Mouse (Mus musculus): ENCODE measurements at regions not wholly inside any gene's neighbourhood (a gene's known extent, or its start where the extent isn't known, plus 50 kb on each side); places are given as distances from the start of the nearest gene placed in this dataset.

GRCm38 (mm10) chr10:37243136-37243535, 104.4 kb upstream of the Marcks start:
- Histone ChIP-seq H3K27me3 (replicated peaks) (no peaks in the 10 kb centered on the region), H3K4me3 (replicated peaks) (no peak overlapping the region), H3K36me3 (no peaks in the 10 kb centered on the region), H3K4me2 (no peak overlapping the region), H3K9me3 (replicated peaks) (no peaks in the 10 kb centered on the region), H3K9ac (replicated peaks) (no peak overlapping the region), H3K27ac (replicated peaks) (no peak overlapping the region), H3K4me1 (no peaks in the 10 kb centered on the region)
- WGBS = 85% methylated on average over 2 of the region's 2 CpGs
- no peak for ATAC-seq (ENCODE audit: low FRiP score)

GRCm38 (mm10) chr10:37241821-37242263, 103.1 kb upstream of the Marcks start:
- Histone ChIP-seq H3K27me3 (replicated peaks) (no peaks in the 10 kb centered on the region), H3K27ac (replicated peaks) (no peak overlapping the region), H3K4me1 (no peaks in the 10 kb centered on the region), H3K4me3 (replicated peaks) (no peak overlapping the region), H3K36me3 (no peaks in the 10 kb centered on the region), H3K4me2 (no peak overlapping the region), H3K9ac (replicated peaks) (no peak overlapping the region), H3K9me3 (replicated peaks) (no peaks in the 10 kb centered on the region)
- no peak for ATAC-seq (ENCODE audit: low FRiP score)
- WGBS = 72% methylated on average over 4 of the region's 4 CpGs

GRCm38 (mm10) chr10:37240634-37241033, 101.9 kb upstream of the Marcks start:
- Histone ChIP-seq H3K9me3 (replicated peaks) (no peaks in the 10 kb centered on the region), H3K4me1 (no peaks in the 10 kb centered on the region), H3K36me3 (no peaks in the 10 kb centered on the region), H3K27ac (replicated peaks) (no peak overlapping the region), H3K27me3 (replicated peaks) (no peaks in the 10 kb centered on the region), H3K4me2 (no peak overlapping the region), H3K9ac (replicated peaks) (no peak overlapping the region), H3K4me3 (replicated peaks) (no peak overlapping the region)
- WGBS = 73% methylated on average over 4 of the region's 4 CpGs
- ATAC-seq (ENCODE audit: low FRiP score) = no peak

DNA sequence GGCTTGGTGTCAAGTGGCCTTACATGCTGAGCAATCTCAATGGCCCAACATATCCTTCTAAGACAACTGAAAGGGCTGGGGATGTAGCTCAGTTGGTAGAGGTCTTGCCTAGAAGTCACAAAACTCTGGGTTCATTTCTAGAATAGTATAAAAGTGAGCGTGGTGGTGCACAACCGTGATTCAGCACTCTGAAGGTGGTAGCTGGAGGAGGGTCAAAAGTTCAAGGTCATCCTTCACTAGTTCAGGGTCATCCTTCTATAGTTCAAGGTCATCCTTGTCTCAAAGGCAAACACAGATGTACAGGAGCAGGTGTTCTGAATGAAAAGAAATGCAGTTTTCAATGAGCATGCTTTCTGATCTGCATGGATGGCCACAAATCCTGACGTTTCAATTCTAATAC, 101.5 kb upstream of the Marcks start:
- H3K9ac ChIP-seq (replicated peaks) = no peak overlapping the region
- H3K4me3 ChIP-seq (replicated peaks) = no peak overlapping the region
- H3K9me3 ChIP-seq (replicated peaks) = no peaks in the 10 kb centered on the region
- H3K27me3 ChIP-seq (replicated peaks) = no peaks in the 10 kb centered on the region
- ATAC-seq (ENCODE audit: low FRiP score) = no peak
- H3K27ac ChIP-seq (replicated peaks) = no peak overlapping the region
- H3K4me2 ChIP-seq = no peak overlapping the region
- no peaks in the 10 kb centered on the region for H3K36me3 ChIP-seq
- H3K4me1 ChIP-seq = no peaks in the 10 kb centered on the region
- 75% methylated on average over 3 of the region's 3 CpGs for WGBS

DNA sequence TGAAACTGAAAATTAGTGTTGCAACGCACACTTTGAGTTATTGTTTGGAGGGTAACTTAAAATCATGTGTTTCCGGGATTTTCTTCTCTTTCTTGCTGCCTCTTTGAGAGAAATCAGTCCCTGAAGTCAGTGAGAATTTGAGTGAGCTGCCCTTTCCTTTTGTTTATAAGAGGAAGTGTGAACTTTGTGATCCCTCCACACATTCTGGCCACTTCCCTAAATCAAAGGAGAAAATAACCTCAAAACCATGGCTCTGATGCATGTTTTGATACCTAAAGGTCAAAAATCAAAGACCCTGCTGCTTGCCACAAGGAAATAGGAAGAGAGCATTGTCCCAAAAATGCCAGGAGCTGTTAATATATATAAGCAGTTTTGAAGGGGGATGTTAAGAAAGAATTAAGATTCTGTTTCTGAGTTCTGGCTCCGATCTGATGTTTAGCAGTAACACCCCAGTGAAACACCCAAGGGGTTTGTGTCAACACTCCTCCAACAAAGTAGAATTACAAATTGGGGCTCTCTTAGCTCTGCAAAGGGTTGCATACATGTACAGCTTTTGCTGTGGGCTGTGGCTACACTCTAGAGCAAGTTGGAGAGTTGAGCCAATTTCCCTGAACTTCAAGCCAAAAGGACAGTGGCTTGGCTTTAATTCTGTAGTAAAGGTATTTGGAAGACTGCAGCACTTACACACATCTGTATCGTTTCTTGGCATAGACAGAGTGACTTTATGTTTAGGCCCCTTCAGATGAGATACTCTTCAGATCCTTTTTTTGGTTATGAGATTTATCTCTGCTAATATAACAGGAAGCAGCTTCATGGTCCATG, 97.5 kb upstream of the Marcks start:
- Histone ChIP-seq H3K9me3 (replicated peaks) (no peaks in the 10 kb centered on the region), H3K4me2 (no peak overlapping the region), H3K36me3 (no peaks in the 10 kb centered on the region), H3K27ac (replicated peaks) (no peak overlapping the region), H3K27me3 (replicated peaks) (no peaks in the 10 kb centered on the region), H3K4me3 (replicated peaks) (no peak overlapping the region), H3K9ac (replicated peaks) (no peak overlapping the region), H3K4me1 (peaks cover 6% of the 10 kb centered on the region)
- ATAC-seq (ENCODE audit: low FRiP score) = no peak
- 81% methylated on average over 4 of the region's 4 CpGs for WGBS

- 15% methylated on average over 9 of the region's 12 CpGs for WGBS
- Histone ChIP-seq H3K27ac (replicated peaks) (0 out of 2 replicates have a peak overlapping the region, but pooled peaks have one; percentile 33), H3K9ac (replicated peaks) (no peak overlapping the region), H3K4me2 (peak overlapping the region; percentile 49), H3K9me3 (replicated peaks) (no peaks in the 10 kb centered on the region), H3K4me3 (replicated peaks) (0 out of 2 replicates have a peak overlapping the region, but pooled peaks have one; percentile 13), H3K36me3 (no peaks in the 10 kb centered on the region), H3K4me1 (peaks cover 6% of the 10 kb centered on the region), H3K27me3 (replicated peaks) (no peaks in the 10 kb centered on the region)
- ATAC-seq (ENCODE audit: low FRiP score) = peak; percentile 75; the same call in 1 of the 2 replicates
Measured at GRCm38 (mm10) chr10:37231936-37232556, 93.3 kb upstream of the Marcks start.

DNA sequence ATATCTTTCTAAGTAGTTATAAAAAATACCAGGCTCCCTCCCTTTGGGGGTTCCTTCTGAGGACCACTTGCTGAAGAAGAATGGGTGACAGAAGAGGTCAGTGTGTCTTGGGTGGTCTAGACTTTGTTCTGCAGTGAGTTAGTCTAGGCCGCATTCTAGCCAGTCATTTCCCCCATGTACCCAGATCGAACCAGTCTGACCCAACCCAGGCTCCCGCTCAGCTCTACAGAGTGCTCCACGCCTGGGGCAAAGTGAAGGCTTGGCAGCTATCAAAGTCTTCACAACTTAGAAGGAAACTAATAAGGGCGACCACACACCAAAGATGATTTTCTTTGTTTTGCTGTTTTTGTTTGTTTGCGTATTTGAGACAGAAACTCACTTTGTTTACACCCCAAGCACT, 92.4 kb upstream of the Marcks start:
- peaks cover 6% of the 10 kb centered on the region for H3K4me1 ChIP-seq
- H3K4me2 ChIP-seq = no peak overlapping the region
- no peak overlapping the region for H3K27ac ChIP-seq (replicated peaks)
- H3K27me3 ChIP-seq (replicated peaks) = no peaks in the 10 kb centered on the region
- no peaks in the 10 kb centered on the region for H3K36me3 ChIP-seq
- H3K9ac ChIP-seq (replicated peaks) = no peak overlapping the region
- no peak for ATAC-seq (ENCODE audit: low FRiP score)
- H3K4me3 ChIP-seq (replicated peaks) = no peak overlapping the region
- H3K9me3 ChIP-seq (replicated peaks) = no peaks in the 10 kb centered on the region
- WGBS = 89% methylated on average over 6 of the region's 6 CpGs

GRCm38 (mm10) chr10:37227889-37228288, 89.2 kb upstream of the Marcks start:
- 90% methylated on average over 3 of the region's 3 CpGs for WGBS
- Histone ChIP-seq H3K9ac (replicated peaks) (no peak overlapping the region), H3K4me1 (peaks cover 6% of the 10 kb centered on the region), H3K9me3 (replicated peaks) (no peaks in the 10 kb centered on the region), H3K27me3 (replicated peaks) (no peaks in the 10 kb centered on the region), H3K4me2 (no peak overlapping the region), H3K4me3 (replicated peaks) (no peak overlapping the region), H3K36me3 (no peaks in the 10 kb centered on the region), H3K27ac (replicated peaks) (no peak overlapping the region)
- ATAC-seq (ENCODE audit: low FRiP score) = no peak

DNA sequence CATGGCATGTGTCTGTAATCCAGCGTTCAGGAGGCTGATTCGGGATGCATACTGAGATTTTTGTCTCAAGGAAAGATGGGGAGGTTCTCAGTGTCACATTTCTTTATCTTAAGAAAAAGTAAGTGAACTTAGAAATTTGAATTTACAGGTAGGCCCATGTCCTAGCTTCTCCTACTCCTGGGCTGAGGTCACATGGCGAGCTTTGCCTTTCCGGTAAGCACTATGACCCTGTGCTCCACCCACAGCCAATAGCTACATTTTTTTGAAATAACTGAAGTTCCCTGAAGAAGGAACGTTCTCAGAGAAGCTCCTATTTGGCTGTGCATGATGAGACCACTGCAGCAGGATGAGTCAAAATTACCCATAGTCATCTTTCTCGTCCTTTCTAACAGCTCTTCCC, 83.0 kb upstream of the Marcks start:
- Histone ChIP-seq H3K36me3 (no peaks in the 10 kb centered on the region), H3K4me2 (no peak overlapping the region), H3K27ac (replicated peaks) (no peak overlapping the region), H3K9me3 (replicated peaks) (no peaks in the 10 kb centered on the region), H3K9ac (replicated peaks) (no peak overlapping the region), H3K4me3 (replicated peaks) (no peak overlapping the region), H3K4me1 (no peaks in the 10 kb centered on the region), H3K27me3 (replicated peaks) (no peaks in the 10 kb centered on the region)
- no peak for ATAC-seq (ENCODE audit: low FRiP score)
- 87% methylated on average over 6 of the region's 6 CpGs for WGBS

DNA sequence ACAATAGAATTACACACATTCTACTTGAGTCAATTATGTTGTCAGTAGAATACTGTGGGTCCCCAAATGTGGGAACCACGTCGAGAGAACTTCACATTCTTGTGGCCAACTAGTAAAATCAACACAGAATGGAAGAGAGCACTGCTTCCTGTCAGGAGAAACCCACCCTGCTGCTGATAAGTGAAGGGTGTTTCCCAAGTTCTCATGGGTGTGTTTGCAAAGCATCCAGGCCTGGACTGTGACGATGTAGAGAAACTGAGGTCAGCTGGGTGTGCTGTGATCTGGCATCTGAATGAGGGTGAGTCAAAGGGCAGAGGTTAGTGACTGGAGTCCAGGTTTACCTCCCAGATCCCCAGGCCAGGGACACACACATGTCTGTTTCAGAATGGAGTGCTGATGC, 81.7 kb upstream of the Marcks start:
- WGBS = 70% methylated on average over 3 of the region's 3 CpGs
- H3K27ac ChIP-seq (replicated peaks) = no peak overlapping the region
- no peak overlapping the region for H3K9ac ChIP-seq (replicated peaks)
- ATAC-seq (ENCODE audit: low FRiP score) = no peak
- no peak overlapping the region for H3K4me2 ChIP-seq
- H3K4me3 ChIP-seq (replicated peaks) = no peak overlapping the region
- no peaks in the 10 kb centered on the region for H3K36me3 ChIP-seq
- H3K4me1 ChIP-seq = no peaks in the 10 kb centered on the region
- no peaks in the 10 kb centered on the region for H3K27me3 ChIP-seq (replicated peaks)
- H3K9me3 ChIP-seq (replicated peaks) = no peaks in the 10 kb centered on the region

DNA sequence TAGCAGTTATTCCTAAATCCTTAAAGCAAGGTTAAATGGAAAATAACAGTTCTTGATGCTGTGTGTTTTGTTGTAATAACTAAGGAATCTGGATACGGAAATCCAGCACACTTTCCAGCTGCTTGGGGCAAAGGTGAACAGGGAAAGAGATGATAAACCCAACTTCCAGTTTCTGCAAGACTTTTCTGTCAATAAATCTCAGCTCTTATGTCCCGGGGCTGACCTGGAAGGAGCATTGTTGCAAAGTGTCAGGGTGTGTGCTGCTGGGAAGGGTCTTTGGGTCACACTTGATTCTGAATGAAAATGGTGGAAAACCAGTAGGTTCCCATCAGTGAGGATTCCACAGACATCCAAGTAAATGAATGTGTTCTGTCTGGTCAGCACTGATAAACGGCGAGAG, 81.2 kb upstream of the Marcks start:
- Histone ChIP-seq H3K4me1 (no peaks in the 10 kb centered on the region), H3K9me3 (replicated peaks) (no peaks in the 10 kb centered on the region), H3K27ac (replicated peaks) (no peak overlapping the region), H3K27me3 (replicated peaks) (no peaks in the 10 kb centered on the region), H3K9ac (replicated peaks) (no peak overlapping the region), H3K36me3 (no peaks in the 10 kb centered on the region), H3K4me2 (no peak overlapping the region), H3K4me3 (replicated peaks) (no peak overlapping the region)
- ATAC-seq (ENCODE audit: low FRiP score) = no peak
- WGBS = 68% methylated on average over 4 of the region's 4 CpGs

GRCm38 (mm10) chr10:37219381-37219780, 80.7 kb upstream of the Marcks start:
- no peak overlapping the region for H3K4me2 ChIP-seq
- no peak overlapping the region for H3K27ac ChIP-seq (replicated peaks)
- H3K9ac ChIP-seq (replicated peaks) = no peak overlapping the region
- WGBS = 90% methylated on average over 1 of the region's 1 CpGs
- H3K9me3 ChIP-seq (replicated peaks) = no peaks in the 10 kb centered on the region
- H3K36me3 ChIP-seq = no peaks in the 10 kb centered on the region
- H3K4me3 ChIP-seq (replicated peaks) = no peak overlapping the region
- no peaks in the 10 kb centered on the region for H3K4me1 ChIP-seq
- no peaks in the 10 kb centered on the region for H3K27me3 ChIP-seq (replicated peaks)
- ATAC-seq (ENCODE audit: low FRiP score) = no peak

Measured in neural tube, embryonic 15.5 days (tissue).